Mouse (Mus musculus): ENCODE measurements around the gene Rapgef5. TPM values are rescaled to one million over a fixed set of nuclear protein-coding genes. Genes with fewer than 3 reads are reported as not detected.
A peak's percentile ranks its signal among the peaks of the same experiment; 100 is the strongest.

The Rapgef5 gene
- polyA plus RNA-seq, 1 experiment from 2014 or later = 15.3 TPM

GRCm38 (mm10) chr12:117622972-117623371, 106.7 kb downstream of the Rapgef5 start:
- H3K4me1 ChIP-seq (replicated peaks) = peaks cover 2% of the 10 kb centered on the region; the same call in 1 of the 2 replicates
- ATAC-seq (replicated peaks; ENCODE audit: insufficient number of reproducible peaks, insufficient read depth, low FRiP score, low read depth) = no peak
- H3K4me3 ChIP-seq = no peak overlapping the region
- no peak overlapping the region for H3K27ac ChIP-seq
- 81% methylated on average over 2 of the region's 2 CpGs for WGBS
- no peaks in the 10 kb centered on the region for H3K36me3 ChIP-seq
- H3K9ac ChIP-seq = no peak overlapping the region
- H3K27me3 ChIP-seq = no peaks in the 10 kb centered on the region
- no peak overlapping the region for H3K4me2 ChIP-seq
- no peaks in the 10 kb centered on the region for H3K9me3 ChIP-seq (replicated peaks)

DNA sequence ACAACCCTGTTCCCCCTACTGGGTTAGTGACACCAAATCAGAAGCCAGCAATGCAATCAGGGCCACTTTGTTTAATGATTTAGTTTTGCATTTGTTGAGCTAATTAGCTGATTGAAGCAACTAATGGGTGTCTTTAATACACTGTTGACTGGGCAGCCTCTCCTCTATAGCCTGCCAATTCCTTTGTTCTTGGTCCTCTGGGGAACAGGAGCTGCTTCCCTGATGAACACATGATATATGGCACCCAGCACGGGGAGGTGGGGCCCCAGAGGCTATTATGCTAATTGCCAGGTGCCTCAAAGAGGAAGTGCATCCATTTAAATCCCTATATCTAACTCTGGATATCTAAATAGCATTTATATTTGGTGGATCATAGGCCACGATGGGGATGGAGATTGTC, 111.0 kb downstream of the Rapgef5 start:
- no peak overlapping the region for H3K4me3 ChIP-seq
- H3K27me3 ChIP-seq = no peaks in the 10 kb centered on the region
- peaks cover 2% of the 10 kb centered on the region for H3K4me1 ChIP-seq (replicated peaks)
- H3K36me3 ChIP-seq = no peaks in the 10 kb centered on the region
- H3K9ac ChIP-seq = no peak overlapping the region
- no peaks in the 10 kb centered on the region for H3K9me3 ChIP-seq (replicated peaks)
- no peak overlapping the region for H3K4me2 ChIP-seq
- WGBS = 51% methylated on average over 2 of the region's 2 CpGs
- no peak overlapping the region for H3K27ac ChIP-seq
- ATAC-seq (replicated peaks; ENCODE audit: insufficient number of reproducible peaks, insufficient read depth, low FRiP score, low read depth) = no peak

- H3K4me2 ChIP-seq = no peak overlapping the region
- peaks cover 2% of the 10 kb centered on the region for H3K4me1 ChIP-seq (replicated peaks)
- no peaks in the 10 kb centered on the region for H3K36me3 ChIP-seq
- H3K27me3 ChIP-seq = no peaks in the 10 kb centered on the region
- no peaks in the 10 kb centered on the region for H3K9me3 ChIP-seq (replicated peaks)
- no peak overlapping the region for H3K4me3 ChIP-seq
- no peak for ATAC-seq (replicated peaks; ENCODE audit: insufficient number of reproducible peaks, insufficient read depth, low FRiP score, low read depth)
- no peak overlapping the region for H3K9ac ChIP-seq
- no peak overlapping the region for H3K27ac ChIP-seq
- 71% methylated on average over 18 of the region's 18 CpGs for WGBS
Measured at GRCm38 (mm10) chr12:117628321-117629093, 112.2 kb downstream of the Rapgef5 start.

GRCm38 (mm10) chr12:117632133-117632532, 115.9 kb downstream of the Rapgef5 start:
- Histone ChIP-seq H3K9me3 (replicated peaks) (no peaks in the 10 kb centered on the region), H3K4me2 (no peak overlapping the region), H3K36me3 (no peaks in the 10 kb centered on the region), H3K4me1 (replicated peaks) (peaks cover 2% of the 10 kb centered on the region), H3K9ac (no peak overlapping the region), H3K27me3 (no peaks in the 10 kb centered on the region), H3K4me3 (no peak overlapping the region), H3K27ac (no peak overlapping the region)
- ATAC-seq (replicated peaks; ENCODE audit: insufficient number of reproducible peaks, insufficient read depth, low FRiP score, low read depth) = no peak
- 36% methylated on average over 1 of the region's 1 CpGs for WGBS

DNA sequence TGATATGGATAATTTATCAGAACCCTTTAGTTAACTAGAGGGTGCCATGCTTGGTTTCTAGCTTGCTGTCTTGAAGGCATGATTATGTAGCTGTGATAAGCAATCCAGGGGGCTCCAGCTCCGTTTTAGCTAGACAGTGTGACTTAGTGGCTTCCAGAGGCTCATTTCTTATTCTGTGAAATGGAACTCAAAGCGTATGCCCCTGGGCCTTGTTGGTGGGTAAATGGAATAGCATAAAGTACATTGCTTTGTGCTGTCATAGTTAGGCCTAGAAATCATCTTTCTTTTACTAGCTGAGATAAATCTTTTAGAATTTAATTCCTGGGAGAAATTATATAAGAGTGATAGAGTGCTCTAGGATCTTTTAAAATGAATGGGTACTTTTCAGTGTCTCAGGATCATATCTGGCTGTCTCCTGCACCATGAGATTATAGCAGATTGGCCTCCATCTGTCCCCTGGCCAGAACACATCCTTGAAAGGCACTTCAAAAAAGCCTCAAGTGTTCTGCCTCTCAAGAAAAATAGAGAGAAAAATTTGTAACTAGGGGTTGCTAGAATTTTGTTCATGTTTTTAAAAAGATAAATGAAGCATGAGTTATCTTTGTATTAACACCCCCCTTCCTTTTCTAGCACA, 120.0 kb downstream of the Rapgef5 start:
- Histone ChIP-seq H3K27me3 (no peaks in the 10 kb centered on the region), H3K36me3 (no peaks in the 10 kb centered on the region), H3K4me3 (no peak overlapping the region), H3K9me3 (replicated peaks) (no peaks in the 10 kb centered on the region), H3K27ac (no peak overlapping the region), H3K4me2 (no peak overlapping the region), H3K9ac (no peak overlapping the region), H3K4me1 (replicated peaks) (peaks cover 3% of the 10 kb centered on the region; the same call in 1 of the 2 replicates)
- no peak for ATAC-seq (replicated peaks; ENCODE audit: insufficient number of reproducible peaks, insufficient read depth, low FRiP score, low read depth)
- WGBS = 59% methylated on average over 2 of the region's 2 CpGs

DNA sequence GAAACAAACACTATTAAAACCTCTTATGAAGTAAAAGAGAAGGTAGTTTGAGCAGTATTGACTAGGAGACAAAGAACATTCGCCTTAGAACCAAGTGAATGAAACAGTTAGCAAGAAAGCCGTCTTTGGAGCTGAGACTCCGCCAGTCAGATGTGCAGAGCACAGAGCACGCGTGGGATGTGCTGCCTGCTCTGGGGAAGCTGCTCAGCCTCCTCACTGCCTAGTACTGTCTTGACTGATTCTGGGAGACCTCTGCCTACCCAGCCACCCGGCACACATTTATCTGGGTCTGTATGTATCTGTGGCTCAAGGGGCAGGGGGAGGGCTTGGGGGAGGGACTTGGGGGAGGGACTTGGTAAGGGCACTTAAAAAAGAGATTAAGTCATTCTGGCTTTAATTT, 120.7 kb downstream of the Rapgef5 start:
- Histone ChIP-seq H3K9me3 (replicated peaks) (no peaks in the 10 kb centered on the region), H3K27me3 (no peaks in the 10 kb centered on the region), H3K27ac (no peak overlapping the region), H3K4me2 (no peak overlapping the region), H3K36me3 (no peaks in the 10 kb centered on the region), H3K4me1 (replicated peaks) (peaks cover 3% of the 10 kb centered on the region; the same call in 1 of the 2 replicates), H3K4me3 (no peak overlapping the region), H3K9ac (no peak overlapping the region)
- no peak for ATAC-seq (replicated peaks; ENCODE audit: insufficient number of reproducible peaks, insufficient read depth, low FRiP score, low read depth)
- WGBS = 58% methylated on average over 6 of the region's 6 CpGs

DNA sequence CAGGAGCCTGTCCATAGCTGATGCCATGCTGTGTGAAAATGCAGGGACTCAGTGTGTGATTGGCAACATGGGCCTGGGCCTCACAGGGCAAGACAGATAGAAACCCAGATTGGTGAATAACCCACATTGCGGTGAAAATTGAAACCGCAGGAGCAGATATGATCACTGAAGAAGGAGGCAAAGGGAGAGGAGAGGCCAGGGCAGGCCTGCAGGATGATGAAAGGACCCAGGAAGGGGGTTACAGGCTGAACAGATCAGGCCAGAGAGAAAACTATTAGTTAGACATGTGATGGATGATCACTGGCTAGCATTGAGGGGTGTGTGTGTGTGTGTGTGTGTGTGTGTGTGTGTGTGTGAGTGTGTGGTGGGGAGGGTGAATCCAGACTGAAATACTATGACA, 122.6 kb downstream of the Rapgef5 start:
- no peak for ATAC-seq (replicated peaks; ENCODE audit: insufficient number of reproducible peaks, insufficient read depth, low FRiP score, low read depth)
- Histone ChIP-seq H3K36me3 (no peaks in the 10 kb centered on the region), H3K4me3 (no peak overlapping the region), H3K9ac (no peak overlapping the region), H3K27me3 (no peaks in the 10 kb centered on the region), H3K9me3 (replicated peaks) (no peaks in the 10 kb centered on the region), H3K4me2 (no peak overlapping the region), H3K27ac (no peak overlapping the region), H3K4me1 (replicated peaks) (0 out of 2 replicates have a peak, but pooled peaks cover 3% of the 10 kb centered on the region)
- 77% methylated on average over 2 of the region's 2 CpGs for WGBS

DNA sequence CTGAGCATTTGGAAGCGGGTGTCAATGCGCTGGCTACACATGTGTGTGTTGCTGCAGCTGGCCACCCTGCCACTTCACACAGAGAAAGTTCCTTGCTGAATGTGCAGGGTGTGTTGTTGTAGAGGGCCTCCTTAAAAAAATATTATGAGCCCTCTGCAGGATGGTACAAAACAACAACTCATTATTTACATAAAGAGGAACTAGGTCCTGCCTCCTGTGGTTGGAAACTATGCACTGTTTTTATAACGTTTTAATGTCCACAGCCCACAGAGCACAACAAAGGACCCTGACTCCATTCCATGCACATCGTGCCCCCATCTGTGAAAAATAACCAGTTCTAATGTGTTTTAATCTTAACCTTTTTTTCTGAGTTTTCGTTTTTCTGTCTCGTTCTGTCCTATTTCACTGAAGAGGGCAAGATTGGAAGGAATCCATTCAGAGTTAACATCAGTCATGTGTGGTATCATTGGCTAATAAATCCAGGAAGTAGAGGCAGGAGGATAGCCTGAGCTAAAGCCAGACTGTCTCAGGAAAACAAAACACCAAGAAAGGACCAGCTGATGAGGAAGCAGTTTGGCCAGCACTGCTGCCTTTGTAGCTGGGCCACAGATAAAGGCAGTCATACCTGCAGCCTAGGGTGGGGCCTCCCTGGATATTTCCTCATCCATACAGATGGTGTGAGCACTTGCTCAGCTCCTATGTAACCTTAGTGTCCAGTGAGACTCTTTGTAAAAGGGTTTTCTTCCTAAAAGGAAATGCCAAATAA, 123.3 kb downstream of the Rapgef5 start:
- 70% methylated on average over 6 of the region's 6 CpGs for WGBS
- Histone ChIP-seq H3K4me2 (no peak overlapping the region), H3K27me3 (no peaks in the 10 kb centered on the region), H3K4me1 (replicated peaks) (0 out of 2 replicates have a peak, but pooled peaks cover 3% of the 10 kb centered on the region), H3K9me3 (replicated peaks) (no peaks in the 10 kb centered on the region), H3K27ac (no peak overlapping the region), H3K4me3 (no peak overlapping the region), H3K9ac (no peak overlapping the region), H3K36me3 (no peaks in the 10 kb centered on the region)
- ATAC-seq (replicated peaks; ENCODE audit: insufficient number of reproducible peaks, insufficient read depth, low FRiP score, low read depth) = no peak

GRCm38 (mm10) chr12:117642512-117642911, 126.2 kb downstream of the Rapgef5 start:
- WGBS = 42% methylated on average over 2 of the region's 2 CpGs
- H3K27ac ChIP-seq = peak overlapping the region; percentile 31
- H3K9me3 ChIP-seq (replicated peaks) = no peaks in the 10 kb centered on the region
- H3K4me2 ChIP-seq = no peak overlapping the region
- no peaks in the 10 kb centered on the region for H3K4me1 ChIP-seq (replicated peaks)
- H3K27me3 ChIP-seq = no peaks in the 10 kb centered on the region
- no peaks in the 10 kb centered on the region for H3K36me3 ChIP-seq
- ATAC-seq (replicated peaks; ENCODE audit: insufficient number of reproducible peaks, insufficient read depth, low FRiP score, low read depth) = peak; percentile 60
- no peak overlapping the region for H3K4me3 ChIP-seq
- H3K9ac ChIP-seq = no peak overlapping the region

DNA sequence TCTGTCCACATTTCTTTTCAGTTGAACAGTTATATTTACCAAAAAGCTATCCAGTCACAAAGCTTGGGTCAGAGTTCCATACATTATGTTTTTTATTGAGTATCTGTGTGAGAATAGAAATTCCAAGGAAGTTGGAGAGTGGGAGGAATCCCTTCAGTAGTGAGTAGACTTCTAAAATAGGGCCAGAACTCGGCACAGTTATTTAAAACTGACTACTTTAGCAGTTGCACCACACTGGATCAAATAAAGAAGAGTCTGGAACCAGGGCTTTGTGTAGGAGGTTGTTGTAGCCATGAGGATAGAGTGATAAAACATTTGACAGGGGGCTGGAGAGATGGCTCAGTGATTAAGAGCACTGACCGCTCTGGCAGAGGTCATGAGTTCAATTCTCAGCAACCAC, 129.5 kb downstream of the Rapgef5 start:
- Histone ChIP-seq H3K4me3 (no peak overlapping the region), H3K36me3 (no peaks in the 10 kb centered on the region), H3K9me3 (replicated peaks) (no peaks in the 10 kb centered on the region), H3K27ac (no peak overlapping the region), H3K27me3 (no peaks in the 10 kb centered on the region), H3K9ac (no peak overlapping the region), H3K4me1 (replicated peaks) (no peaks in the 10 kb centered on the region), H3K4me2 (no peak overlapping the region)
- WGBS = 70% methylated on average over 2 of the region's 2 CpGs
- no peak for ATAC-seq (replicated peaks; ENCODE audit: insufficient number of reproducible peaks, insufficient read depth, low FRiP score, low read depth)

- Histone ChIP-seq H3K27ac (no peak overlapping the region), H3K27me3 (no peaks in the 10 kb centered on the region), H3K4me2 (no peak overlapping the region), H3K9me3 (replicated peaks) (no peaks in the 10 kb centered on the region), H3K4me3 (no peak overlapping the region), H3K9ac (no peak overlapping the region), H3K36me3 (no peaks in the 10 kb centered on the region), H3K4me1 (replicated peaks) (peaks cover 10% of the 10 kb centered on the region)
- WGBS = 69% methylated on average over 8 of the region's 8 CpGs
- ATAC-seq (replicated peaks; ENCODE audit: insufficient number of reproducible peaks, insufficient read depth, low FRiP score, low read depth) = peak; percentile 53; the same call in 1 of the 2 replicates
Measured at GRCm38 (mm10) chr12:117653920-117654472, 137.7 kb downstream of the Rapgef5 start.

Data from heart, embryonic 15.5 days (tissue).